Mouse (Mus musculus): ENCODE measurements around the gene Tshz3.

The Tshz3 gene

GRCm38 (mm10) chr7:36697118-36697855 lies 631 bp upstream of the Tshz3 start:
- peak; percentile 33 for DNase-seq

- DNase-seq, result no peak
Measured at GRCm38 (mm10) chr7:36698589-36698946, 650 bp downstream of the Tshz3 start.

- no peak for DNase-seq
Measured at GRCm38 (mm10) chr7:36699001-36699987, 1.4 kb downstream of the Tshz3 start.

GRCm38 (mm10) chr7:36706636-36707035 lies 8.7 kb downstream of the Tshz3 start:
- no peak for DNase-seq

GRCm38 (mm10) chr7:36707266-36707665 lies 9.3 kb downstream of the Tshz3 start:
- DNase-seq, result no peak

GRCm38 (mm10) chr7:36707681-36708350 lies 9.9 kb downstream of the Tshz3 start:
- no peak for DNase-seq

- no peak for DNase-seq
Measured at GRCm38 (mm10) chr7:36708823-36709222, 10.9 kb downstream of the Tshz3 start.

GRCm38 (mm10) chr7:36709239-36709638 lies 11.3 kb downstream of the Tshz3 start:
- no peak for DNase-seq

- DNase-seq, result no peak
Measured at GRCm38 (mm10) chr7:36709974-36710373, 12.1 kb downstream of the Tshz3 start.

GRCm38 (mm10) chr7:36710387-36710786 lies 12.5 kb downstream of the Tshz3 start:
- DNase-seq, result no peak

GRCm38 (mm10) chr7:36711766-36712165 lies 13.8 kb downstream of the Tshz3 start:
- no peak for DNase-seq

- no peak for DNase-seq
Measured at GRCm38 (mm10) chr7:36714323-36714722, 16.4 kb downstream of the Tshz3 start.

- no peak for DNase-seq
Measured at GRCm38 (mm10) chr7:36717192-36717591, 19.3 kb downstream of the Tshz3 start.

GRCm38 (mm10) chr7:36720830-36721229 lies 22.9 kb downstream of the Tshz3 start:
- DNase-seq, result no peak

GRCm38 (mm10) chr7:36736303-36737050 lies 38.6 kb downstream of the Tshz3 start:
- DNase-seq, result no peak

GRCm38 (mm10) chr7:36751480-36751879 lies 53.6 kb downstream of the Tshz3 start:
- DNase-seq, result no peak

GRCm38 (mm10) chr7:36767501-36768092 lies 69.7 kb downstream of the Tshz3 start:
- no peak for DNase-seq

GRCm38 (mm10) chr7:36773086-36773485 lies 75.2 kb downstream of the Tshz3 start:
- no peak for DNase-seq

GRCm38 (mm10) chr7:36776956-36777355 lies 79.0 kb downstream of the Tshz3 start:
- no peak for DNase-seq

- no peak for DNase-seq
Measured at GRCm38 (mm10) chr7:36778456-36778855, 80.5 kb downstream of the Tshz3 start.

GRCm38 (mm10) chr7:36784243-36784773 lies 86.4 kb downstream of the Tshz3 start:
- no peak for DNase-seq

All from kidney, adult 11 months (tissue).